Mouse (Mus musculus) cerebellum, adult 11 months (tissue): ENCODE results near the gene Mrvi1.

Experiments used
- DNase-seq: peaks from one replicate; pipeline ENCODE4 v3.0.0; 2022

The Mrvi1 gene

DNA sequence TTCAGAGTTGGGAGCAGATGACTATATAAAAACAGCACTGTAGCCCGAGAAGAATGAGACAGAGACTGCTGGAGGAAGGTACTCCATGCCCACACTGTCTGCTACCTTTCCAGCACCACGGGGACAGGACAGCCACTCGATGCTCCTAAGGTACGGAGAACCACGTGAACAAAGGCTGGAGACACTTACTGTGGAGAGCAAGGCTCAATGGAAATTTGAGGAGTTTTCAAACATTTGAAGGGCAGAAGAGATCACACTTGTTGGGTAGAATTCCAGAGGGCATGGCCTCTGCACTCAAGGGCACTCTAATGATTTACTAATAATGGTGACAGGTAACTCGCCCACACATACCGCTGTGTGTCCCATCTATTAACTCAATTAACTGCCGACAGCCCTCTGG lies 159.2 kb downstream of the Mrvi1 start:
- DNase-seq, result no peak

DNA sequence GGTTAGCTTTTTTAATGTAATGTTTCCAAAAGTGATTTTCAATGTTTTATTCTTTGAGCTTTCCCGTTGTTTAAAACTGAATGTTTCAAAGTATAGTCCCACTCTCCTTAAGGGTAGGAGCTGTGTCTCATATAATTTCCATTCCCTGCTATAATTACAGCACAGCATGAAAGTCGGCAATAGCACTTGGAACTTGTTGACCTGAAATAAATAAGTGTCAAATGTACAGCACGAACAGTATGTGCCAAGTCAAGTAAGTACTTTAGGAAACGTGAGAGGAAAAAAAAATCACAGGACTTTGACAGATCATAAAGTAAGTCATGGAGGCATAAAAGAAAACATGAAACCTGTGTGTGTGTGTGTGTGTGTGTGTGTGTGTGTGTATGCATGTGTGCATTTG lies 160.2 kb downstream of the Mrvi1 start:
- no peak for DNase-seq

DNA sequence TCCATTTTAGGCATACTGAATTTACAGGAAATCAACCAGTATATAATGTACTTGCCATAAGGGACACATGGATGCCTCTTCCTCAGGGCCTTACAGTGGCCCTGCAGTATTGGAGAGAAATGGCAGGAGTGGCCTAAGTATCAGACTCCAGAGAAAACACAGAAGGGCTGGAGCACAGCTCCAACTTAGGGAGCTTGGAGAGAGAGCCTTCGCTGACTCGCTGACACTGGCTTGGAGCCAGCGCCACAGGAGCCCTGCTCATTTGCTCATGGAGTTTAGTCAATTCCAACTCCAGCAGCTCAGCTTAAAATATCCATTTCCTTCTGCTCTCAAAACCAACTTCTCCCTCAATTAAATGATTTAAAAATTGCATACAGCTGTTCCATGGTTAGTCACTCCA lies 160.6 kb downstream of the Mrvi1 start:
- DNase-seq, result peak; percentile 41

DNA sequence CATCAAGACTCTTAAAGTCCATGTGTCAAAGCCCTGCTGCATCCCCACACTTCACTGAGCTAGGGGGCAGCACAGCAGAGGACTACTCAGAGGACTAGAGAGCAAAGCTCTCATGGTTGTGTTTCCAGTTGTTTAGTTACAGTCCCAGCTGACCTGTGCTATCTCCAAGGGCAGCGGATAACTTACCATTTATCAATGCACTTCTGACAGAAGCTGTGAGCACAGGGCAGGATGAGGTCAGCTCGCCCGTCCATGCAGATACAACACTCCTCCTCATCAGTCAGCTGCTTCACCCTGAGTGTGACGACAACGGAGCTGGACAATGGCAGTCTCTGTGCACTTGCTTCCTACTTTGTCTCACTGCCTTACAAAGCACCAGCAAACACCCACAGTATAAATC lies 161.2 kb downstream of the Mrvi1 start:
- no peak for DNase-seq

DNA sequence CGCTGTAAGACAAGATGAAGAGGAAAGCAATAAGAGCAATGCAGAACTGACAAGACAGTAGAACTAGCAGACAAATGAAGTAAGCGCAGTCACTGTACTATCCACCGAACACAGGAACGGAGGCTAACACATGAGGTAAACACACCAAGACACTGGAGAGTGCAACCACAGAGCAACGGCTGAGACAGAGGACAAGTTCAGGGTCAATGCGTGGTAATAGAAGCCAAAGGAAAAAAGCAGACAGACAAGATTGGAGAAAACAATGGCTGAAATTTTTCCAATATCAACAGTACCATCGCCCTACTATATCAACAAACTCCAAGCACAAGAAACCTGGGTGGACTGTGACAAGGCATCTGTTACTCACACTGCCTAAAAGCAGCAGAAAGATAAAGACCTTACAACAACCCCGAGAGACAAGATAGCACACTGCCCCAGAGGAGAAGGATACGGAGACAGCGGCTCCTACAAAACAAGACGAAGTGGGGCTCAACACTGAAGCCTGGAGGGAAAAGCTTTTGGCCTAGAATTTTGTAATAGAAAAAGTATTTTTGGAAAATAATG lies 163.4 kb downstream of the Mrvi1 start:
- DNase-seq, result no peak
